Mouse (Mus musculus) urinary bladder, postnatal 0 days (tissue): Measurements from ENCODE around the gene Golm1. TPM values are rescaled to one million over a fixed set of nuclear protein-coding genes. Genes with fewer than 3 reads are reported as not detected.

ENCODE experiments used
- polyA plus RNA-seq: library from polyadenylated mRNA; unstranded; fragments of >200 nt; fragmentation: Nextera tagmentation; extraction: Ambion mirVana; gene quantifications from 2 replicates; pipeline ENCODE4 v1.2.1, GENCODE M21; 2015

The Golm1 gene
- 17.8 and 18.2 TPM in 2 replicates for polyA plus RNA-seq

DNA sequence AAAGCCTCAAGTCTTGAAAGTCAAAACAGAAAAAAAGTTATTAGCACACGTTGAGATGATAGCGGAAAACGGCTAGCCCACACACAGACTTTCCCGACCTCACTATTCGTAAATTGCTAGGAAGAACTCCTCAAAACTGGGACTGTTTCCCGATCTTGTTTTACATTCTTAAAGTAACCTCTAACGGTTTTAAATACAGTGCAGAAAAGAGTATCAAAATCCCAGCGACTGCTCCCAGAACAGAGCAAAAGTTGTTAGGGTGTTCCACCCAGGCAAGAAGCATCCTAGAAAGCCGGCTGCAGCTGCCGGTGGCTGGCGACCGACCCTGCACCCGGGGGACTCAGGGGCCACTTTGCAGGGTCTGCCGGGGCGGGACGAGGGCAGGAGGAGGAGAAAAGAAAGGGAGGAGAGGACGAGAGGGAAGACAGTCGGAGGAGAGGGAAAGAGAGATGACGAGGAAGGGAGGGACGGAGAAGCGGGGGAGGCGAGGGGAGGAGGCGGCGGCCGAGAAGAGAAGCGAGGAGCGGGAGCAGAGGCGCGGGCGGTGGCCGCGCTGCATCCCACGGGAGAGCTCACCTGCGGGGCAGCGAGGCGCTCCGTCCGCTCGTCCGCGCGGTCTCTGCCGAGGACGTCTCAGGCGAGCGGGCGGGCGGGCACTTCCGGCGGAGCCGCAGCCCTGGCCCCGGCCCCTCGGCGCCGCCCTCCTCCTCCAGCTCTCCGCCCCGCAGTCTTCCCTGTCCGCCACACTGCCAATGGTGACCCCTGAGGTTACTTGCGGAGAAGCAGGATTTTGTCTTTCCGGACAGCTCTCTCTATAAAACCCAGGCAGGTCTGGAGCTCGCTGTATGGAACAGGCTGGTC is at the start of gene Golm1:
Gene Golm1, minus strand, starts transcription at position 661 of the 861 bp plus-strand sequence.

DNA sequence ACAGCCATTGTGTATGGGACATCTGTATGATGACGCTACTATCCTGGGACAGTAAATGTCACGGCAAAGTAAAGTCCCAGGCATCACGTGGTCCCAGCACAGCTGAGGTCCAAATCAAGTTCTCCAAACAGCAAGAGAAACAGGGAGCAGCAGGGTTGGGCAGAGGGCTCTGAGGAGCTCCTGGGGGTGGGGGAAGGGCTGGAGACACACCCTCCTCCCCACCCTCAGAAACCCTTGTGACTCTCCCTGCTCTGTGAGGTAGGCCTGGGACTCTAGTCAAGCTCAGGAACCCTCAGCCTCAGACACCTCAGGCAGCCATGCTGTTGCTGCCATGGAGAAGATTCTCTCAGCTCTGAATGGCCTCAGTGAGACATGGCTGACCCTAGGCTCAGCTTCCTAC is 36.4 kb upstream of the Golm1 start, which contains the start of gene Spata31d1b:
Gene Spata31d1b, plus strand, starts transcription at position 301 of the 400 bp plus-strand sequence.

DNA sequence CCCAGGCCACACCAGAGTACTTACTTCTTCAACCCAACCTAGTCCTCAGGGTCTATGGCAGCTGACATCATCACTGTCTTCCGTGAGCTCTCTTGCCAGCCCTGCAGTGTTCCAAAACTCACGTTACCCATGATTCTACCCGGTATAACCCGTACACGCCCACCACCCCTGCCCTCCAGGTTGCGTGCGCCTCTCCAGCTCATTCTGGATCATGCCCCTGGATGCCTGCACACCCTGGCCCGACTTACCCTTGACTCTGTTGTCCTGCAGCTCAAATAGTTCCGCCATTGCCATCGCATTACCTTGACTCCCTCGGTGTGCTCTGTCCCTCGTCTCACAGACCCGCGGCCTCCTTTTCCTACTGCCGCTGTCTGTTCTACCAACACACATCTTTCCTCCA is 34.6 kb upstream of the Golm1 start, which contains the start of gene Spata31d1a:
Gene Spata31d1a, minus strand, starts transcription at position 101 of the 400 bp plus-strand sequence.

DNA sequence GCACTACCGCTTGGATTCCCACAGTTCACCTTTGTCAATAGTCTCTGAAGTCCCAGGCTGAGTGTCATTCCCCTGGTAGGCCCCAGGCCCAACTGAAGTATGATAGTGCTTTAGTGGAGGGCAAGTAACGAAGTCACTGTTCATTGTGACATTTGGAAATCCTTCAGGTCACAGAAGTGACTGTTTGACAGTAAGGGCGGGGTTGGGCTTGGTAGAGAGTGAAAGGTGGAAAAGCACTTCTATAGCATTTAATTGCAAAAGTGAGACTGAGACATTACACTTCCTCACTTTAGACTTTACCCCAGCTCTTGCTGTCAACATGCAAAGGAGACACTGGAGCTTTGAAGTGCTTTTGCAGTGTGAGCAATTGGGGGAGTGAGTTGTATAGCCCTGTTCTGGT is 18.4 kb upstream of the Golm1 start, which contains the start of gene 4921517D22Rik:
Gene 4921517D22Rik, minus strand, starts transcription at position 101 of the 400 bp plus-strand sequence.

DNA sequence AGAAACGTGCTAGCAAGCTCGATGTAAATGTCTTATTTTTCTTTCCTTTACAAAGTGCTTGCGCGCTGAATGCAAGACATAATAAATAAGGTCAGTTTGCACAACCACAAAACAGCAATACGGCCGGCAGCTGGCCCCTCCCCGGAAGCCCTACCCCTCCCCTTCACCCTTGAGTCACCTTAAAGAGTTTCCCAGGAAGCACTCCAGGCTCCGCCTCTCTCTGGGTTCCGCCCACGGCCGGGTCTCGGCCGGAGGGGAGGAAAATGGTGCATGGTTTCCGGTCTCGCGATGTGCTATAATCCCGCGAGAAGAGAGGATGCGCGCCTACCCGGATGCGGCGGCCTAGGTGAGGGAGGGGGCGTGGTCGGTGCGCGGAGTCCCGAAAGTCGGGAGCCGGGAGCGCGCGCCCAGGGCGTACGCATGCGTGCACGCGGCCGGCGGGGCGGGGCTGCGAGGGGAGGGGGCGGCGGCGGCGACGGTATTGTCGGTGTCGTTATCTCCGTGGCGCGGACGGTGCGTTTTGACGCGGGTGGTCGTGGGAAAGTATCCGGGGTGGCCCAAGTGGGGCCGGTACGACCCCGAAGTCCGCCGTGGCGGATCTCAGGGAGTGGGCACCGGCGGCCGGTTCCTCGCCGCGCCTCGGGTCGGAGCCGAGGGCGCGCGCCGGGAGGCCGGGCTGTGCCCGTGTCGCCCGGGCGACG is 90.5 kb downstream of the Golm1 start, which contains the start of the genes Agtpbp1 and Naa35:
Gene Agtpbp1, minus strand, starts transcription at position 281 of the 701 bp plus-strand sequence.
Gene Naa35, plus strand, starts transcription at position 313 of the 701 bp plus-strand sequence.

Other genes with a start within 250 kb of the Golm1 start
- 17.9 and 20.9 TPM in 2 replicates for gene Agtpbp1, start 90.6 kb downstream of the Golm1 start, polyA plus RNA-seq
- gene Naa35, start 90.6 kb downstream of the Golm1 start, polyA plus RNA-seq, result 46.9 and 55.7 TPM in 2 replicates
- gene 4921517D22Rik, start 18.3 kb upstream of the Golm1 start, polyA plus RNA-seq, result not detected in 2 replicates
- gene Spata31d1a, start 34.5 kb upstream of the Golm1 start, polyA plus RNA-seq, result not detected in 2 replicates
- not detected in 2 replicates for gene Spata31d1b, start 36.5 kb upstream of the Golm1 start, polyA plus RNA-seq
- gene Spata31d1d, start 55.9 kb upstream of the Golm1 start, polyA plus RNA-seq, result not detected in 2 replicates
- not detected in 2 replicates for gene 1700014D04Rik, start 70.9 kb upstream of the Golm1 start, polyA plus RNA-seq
- 79.9 and 80.6 TPM in 2 replicates for gene Isca1, start 94.0 kb upstream of the Golm1 start, polyA plus RNA-seq
- gene Gm49354, start 106.4 kb upstream of the Golm1 start, polyA plus RNA-seq, result not detected in 2 replicates
- 28.7 and 34.7 TPM in 2 replicates for gene Tut7, start 147.3 kb upstream of the Golm1 start, polyA plus RNA-seq